Mouse (Mus musculus): ENCODE measurements at regions not wholly inside any gene's neighbourhood (a gene's known extent, or its start where the extent isn't known, plus 50 kb on each side); places are given as distances from the start of the nearest gene placed in this dataset.
"Not testable (repeated sequence)": the region's sequence is repeated elsewhere in the genome, so short reads cannot be mapped to it uniquely, and the experiment has no call there.

DNA sequence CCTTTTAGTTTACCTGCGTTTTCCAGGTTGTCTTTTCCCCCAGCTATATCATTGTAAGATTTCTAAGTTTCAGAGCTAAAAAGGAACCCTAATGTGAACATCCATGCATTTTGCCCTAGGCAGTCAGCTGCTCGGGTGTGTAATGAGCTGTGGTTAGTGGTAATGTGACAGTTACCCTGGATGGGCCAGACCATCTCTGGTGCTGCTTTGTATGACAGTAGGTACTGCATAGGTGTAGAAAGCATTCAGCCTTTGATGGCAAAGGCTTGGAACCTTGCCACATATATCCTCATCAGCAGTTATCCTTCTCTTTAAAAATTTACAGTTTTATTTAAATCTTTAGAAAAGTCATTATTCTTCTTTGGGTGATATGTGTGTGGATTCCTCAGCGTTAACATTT is 222.5 kb downstream of the Dact1 start:
- no peak for DNase-seq (ENCODE audit: low spot score in 2 of 2)

DNA sequence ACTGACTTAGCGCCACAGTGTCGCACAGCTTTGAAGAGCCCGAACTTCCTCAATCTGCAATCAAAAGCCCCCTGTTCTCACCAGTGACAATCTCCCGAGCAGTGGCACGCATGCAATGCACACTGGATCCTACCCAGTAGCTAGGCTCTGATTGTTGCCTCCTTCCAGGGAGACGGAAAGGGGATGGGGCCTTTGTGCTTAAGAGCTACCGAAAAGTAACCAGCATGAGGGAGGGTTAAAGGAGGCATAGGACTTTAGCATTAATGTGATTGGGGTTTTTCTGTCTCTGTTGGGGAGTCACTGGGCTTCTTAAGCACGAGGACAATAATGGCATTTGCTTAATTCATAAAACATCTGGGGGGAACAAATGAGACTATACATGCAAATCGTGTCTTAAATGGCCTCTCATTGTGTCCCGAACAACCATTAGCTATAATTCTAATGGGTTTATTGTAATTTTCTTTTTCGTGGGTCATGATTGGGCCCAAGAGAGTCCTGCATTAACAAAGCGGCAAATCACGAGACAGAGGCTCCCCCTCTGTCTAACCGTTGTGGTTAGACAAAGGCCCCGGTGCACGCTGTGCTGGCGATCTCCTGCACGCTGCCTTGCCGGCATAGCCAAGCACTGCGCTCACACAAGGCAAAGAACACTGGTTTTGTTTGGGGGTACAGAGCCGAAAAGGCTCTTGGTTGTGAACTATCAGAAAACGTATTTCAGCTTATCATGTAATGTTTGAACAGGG is 223.2 kb downstream of the Dact1 start:
- no peak for DNase-seq (ENCODE audit: low spot score in 2 of 2)

DNA sequence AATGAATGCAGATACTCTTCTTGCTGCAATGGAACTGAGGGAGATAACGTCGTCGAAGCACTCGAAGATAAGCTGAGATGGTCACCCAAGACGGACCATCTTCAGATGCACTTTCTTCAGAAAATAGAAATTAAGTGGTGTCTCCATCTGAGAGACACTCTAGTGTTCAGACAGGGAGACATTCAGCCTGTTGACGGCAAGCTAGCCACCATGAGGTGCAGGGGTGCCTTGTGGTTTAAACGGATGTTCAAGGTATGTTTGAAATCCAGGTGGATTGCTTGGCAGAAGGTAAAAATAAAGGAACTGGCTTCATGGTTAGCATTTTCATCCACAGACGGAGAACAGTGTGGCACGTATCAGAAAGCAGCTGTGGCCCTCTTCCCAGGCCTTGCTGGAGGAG is 224.0 kb downstream of the Dact1 start:
- no peak for DNase-seq (ENCODE audit: low spot score in 2 of 2)

DNA sequence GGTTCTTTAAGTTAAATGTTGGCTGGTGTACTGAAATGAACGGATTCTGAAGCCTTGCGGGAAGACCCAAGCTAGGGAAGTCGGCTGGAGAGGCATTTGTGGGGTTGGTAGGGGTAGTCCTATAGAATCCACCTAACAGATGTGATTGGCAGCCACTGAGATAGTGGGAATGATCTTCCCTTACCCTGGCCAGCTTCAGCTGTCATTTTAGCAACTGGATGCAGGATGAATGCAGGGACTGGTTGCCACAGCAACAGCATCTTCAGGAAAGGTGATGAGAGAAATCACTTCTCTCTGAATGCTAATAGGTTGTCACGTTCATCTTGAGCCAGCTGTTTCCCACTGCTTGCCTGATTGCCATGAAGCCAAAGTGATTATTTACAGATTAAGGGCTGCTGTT is 224.5 kb downstream of the Dact1 start:
- no peak for DNase-seq (ENCODE audit: low spot score in 2 of 2)

GRCm38 (mm10) chr12:71535251-71535650 is 225.6 kb downstream of the Dact1 start:
- DNase-seq (ENCODE audit: low spot score in 2 of 2), result no peak

DNA sequence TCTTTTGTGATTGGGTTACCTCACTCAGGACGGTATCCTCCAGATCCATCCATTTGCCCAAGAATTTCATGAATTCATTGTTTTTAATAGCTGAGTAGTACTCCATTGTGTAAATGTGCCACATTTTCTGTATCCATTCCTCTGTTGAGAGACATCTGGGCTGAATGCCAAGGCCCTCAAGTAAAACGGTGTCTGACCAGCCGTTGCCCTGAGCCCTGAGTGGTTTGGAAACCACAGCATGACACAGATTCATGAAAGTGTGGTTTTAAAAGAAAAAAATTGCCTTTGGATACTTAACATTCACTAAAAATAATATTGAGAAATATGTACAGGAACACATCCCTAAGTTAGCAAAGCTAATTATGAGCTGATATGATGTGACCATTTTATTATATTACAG is 226.1 kb downstream of the Dact1 start:
- DNase-seq (ENCODE audit: low spot score in 2 of 2), result not testable (repeated sequence)

GRCm38 (mm10) chr12:71538691-71539090 is 229.0 kb downstream of the Dact1 start:
- DNase-seq (ENCODE audit: low spot score in 2 of 2), result no peak

DNA sequence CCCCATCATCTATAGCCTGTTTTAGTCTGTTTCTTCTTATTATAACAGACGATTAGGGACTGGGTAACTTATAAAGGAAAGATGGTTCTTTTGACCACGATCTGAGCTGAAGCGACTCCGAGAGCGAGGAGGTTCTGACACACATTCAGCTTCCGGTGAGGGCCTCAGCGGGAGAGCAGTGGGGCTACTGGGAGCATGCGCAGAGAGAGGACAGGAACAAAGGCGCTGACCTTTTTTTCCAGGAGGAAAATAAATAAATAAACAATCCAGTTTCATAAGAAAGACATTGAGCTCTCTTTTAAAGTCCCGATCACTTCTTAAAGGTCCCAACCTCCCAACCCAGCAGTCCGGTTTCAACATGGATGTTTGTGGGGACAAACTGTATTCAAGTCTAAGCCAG is 230.6 kb downstream of the Dact1 start:
- no peak for DNase-seq (ENCODE audit: low spot score in 2 of 2)

DNA sequence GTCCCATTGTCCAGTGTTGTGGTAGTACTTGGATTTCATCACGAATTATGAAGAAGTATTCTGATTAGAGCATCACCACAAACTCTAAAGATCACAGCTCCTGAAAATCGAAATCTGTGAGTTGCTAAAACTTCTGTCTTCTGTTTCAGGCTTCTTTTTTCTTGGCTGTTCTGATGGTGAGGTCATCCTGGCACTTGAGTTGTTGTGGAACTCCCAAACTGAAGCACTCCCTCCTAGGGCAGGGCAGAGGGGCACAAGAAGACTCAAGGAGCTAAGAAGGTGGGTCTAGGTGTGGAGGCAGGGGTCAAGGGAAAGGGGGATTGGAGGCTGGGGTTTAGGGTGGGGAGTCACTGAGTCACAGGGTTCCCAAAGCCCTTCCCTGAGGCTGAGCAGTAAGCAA is 232.3 kb downstream of the Dact1 start:
- DNase-seq (ENCODE audit: low spot score in 2 of 2), result no peak

DNA sequence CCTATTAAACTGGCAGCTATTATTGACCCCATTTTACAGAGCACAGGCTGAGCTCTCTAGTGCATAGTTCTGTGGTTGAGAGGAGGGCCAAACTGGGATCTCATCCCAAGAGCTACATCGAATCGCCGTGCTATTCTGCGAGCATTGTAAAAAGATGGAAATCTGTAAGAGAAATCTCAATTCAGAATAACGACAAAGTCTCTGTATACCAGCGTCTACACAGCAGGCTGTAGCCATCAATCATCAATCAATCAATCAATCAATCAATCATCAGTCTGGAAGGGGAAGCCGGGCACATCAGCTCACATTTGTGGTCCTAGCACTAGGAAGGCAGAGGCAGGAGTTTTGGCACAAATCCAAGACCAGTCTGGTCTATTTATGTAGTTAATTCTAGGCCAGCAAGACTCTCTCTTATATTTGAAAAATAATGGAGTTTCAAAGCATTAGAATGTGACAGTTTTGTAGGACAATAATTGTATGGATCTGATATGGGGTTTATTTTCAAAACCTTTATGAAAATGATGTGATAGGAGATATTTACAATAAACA is 234.0 kb downstream of the Dact1 start:
- no peak for DNase-seq (ENCODE audit: low spot score in 2 of 2)

DNA sequence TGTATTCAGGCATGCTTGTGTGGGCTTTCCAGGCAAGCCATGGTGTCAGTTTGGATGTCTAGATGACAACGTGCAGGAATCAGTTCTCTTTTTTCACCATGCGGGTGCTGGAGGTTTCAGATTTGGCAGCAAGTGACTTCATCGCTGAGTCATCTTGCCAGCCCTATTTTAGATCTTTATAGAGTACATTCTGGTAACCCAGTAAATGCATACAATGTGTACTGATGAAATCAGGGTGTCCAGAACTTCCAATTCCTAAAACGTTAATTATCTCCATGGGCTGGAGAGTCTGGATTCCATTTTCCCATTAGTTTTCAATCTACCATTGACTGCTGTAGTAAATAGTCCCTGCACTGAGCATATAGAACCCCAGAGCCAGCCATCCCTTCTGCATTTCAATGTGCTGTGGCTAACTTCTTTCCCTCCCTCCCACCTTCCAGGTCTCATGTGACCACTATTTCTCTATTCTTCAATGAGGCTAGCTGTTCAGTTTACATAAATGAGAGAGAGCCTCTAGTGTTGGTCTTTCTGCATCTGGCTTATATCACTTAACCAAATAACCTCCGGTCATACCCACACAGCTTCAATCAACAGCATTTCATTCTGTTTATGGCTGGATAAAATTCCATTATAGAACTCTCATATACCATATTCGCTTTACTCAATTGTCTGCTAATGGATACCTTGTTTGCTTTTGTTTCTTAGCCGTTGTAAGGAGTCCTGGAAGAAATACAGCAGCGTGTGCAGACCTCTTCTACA is 234.9 kb downstream of the Dact1 start:
- DNase-seq (ENCODE audit: low spot score in 2 of 2), result peak; percentile 61 to 75

DNA sequence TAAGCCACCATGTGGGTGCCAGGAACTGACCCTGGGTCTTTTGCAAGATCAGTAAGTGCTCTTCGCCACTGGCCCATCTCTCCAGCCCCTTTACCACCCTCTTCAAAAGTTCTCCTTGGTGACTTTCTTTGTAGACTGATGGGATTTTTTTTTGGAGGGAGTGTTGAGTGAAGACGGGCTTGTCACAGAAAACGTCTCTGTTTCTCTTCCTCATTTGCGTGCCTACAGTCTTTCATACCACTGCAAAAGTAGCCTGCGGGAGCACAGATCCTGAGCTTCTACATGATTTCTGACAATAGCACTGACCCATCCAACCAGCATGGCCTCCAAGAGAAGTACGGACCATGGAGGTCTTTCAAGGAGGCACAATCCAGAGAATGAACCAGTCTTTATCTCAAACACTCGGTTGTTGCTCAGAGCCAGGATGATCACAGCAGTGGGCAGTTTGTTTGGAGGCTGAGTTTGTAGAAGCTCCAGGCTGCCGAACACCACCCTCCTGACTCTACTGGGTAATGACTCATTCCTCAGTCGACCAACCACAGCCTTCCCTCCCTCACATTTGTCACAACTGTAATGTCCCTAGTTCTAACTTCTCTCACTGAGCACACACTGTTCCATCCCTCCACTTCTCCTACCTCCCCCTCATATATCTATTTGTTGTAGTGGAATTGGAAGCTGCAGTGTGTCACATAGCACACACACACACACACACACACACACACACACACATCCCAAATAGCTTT is 237.0 kb downstream of the Dact1 start:
- no peak for DNase-seq (ENCODE audit: low spot score in 2 of 2)

DNA sequence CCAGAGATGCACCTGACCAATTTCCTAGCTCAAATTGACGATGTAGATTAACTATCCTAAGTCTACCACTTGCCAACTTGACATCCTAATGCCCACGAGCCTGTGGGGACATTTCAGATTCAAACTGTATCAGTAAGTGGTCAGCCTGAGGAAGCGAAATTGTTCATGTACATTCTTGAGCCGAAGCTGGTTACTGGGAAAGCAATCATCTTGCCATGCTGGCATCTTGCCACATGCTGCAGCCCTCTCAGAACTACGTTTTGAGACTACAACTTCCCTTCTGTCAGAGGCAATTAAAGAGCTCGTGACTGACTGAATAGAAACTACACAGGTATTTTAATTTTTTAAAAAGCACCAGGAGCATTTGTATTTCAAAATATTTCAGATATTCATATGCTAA is 239.7 kb downstream of the Dact1 start:
- no peak for DNase-seq (ENCODE audit: low spot score in 2 of 2)

DNA sequence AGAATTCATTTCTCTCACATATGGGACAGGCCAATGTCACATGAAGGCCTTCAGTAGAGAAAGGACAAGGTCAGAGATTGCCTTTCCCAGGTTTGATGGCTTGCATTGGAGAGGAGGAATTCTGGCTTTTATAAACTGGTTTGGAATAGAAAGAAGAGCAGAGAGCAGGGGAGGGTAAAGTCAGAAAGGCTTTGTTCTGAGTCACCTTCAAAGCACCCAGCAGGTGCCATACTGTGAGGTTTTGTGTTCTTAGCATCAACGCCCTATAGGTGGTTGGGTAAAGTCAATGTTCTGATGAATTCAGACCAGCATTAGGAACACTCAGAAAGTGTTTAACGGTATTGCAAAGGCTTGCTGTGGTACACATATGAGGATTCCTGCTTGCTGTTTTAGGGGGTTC is 244.5 kb downstream of the Dact1 start:
- DNase-seq (ENCODE audit: low spot score in 2 of 2), result no peak

GRCm38 (mm10) chr12:71561259-71561658 is 251.6 kb downstream of the Dact1 start:
- DNase-seq (ENCODE audit: low spot score in 2 of 2), result no peak

DNA sequence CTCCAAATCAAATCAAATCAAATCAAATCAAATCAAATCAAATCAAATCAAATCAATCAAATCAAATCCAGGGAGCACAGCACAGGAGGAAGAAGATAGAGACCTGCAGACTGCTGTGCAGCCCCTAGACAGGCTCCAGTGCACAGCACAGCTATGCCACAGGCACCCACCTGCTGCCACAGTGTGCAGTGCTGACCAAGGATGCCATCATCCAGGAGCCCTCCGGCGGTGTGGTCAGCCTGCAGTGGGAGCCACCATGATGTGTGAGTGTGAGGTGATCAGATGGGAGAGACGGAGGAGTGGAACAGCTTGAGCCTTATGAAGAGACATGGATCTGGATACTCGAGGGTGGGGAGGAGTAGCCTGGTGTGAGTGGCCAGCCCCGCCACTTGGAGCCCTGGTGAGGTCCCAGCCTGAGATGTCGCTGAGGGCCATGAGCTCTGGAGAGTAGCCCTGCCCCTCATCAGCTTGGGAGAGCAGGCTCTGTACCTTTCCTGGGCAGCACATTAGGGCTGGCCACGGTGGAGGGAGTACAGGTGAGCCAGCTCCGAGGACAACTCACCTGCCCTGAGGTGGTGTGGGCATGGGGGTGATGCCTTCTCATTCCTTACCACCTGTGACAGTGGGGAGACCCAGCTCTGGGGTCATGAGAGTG is 252.4 kb downstream of the Dact1 start:
- no peak for DNase-seq (ENCODE audit: low spot score in 2 of 2)

DNA sequence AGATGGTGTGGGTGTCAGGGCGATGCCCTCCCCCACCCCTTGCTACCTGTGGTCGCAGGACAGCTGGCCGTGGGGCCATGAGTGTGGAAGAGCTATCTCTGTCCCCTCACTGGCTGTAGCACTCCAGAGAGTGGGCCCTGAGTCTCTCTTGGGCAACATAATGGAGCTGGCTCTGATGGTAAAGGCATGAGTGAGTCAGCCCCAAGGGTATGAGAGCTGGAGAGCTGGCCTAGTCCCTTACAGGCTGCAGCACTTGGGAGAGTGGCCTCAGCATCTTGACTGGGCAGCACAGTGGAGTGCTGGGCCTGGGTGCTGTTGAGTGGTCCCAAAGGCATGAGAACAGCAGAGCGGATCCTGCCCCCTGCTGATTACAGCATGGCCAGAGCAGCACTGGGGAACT is 253.5 kb downstream of the Dact1 start:
- DNase-seq (ENCODE audit: low spot score in 2 of 2), result no peak

DNA sequence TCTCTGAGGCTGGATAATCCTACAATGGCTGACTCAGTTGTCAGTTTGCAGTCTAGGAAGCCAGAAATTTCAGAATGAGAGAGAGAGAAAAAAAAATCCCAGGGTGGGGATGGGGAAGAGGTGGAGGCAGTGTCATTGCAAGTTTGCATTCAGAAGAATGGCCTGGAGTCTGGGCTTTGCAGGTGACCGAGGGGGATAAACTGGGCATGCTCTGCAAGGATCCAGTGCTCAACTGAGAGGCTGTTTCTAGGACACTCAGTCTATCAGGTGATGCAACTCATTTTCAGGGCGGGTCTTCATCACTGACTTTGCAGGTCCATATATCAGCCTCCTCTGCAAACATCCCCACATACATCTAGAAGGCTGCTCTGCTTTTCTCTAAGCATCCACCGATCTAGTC is 256.7 kb downstream of the Dact1 start:
- DNase-seq (ENCODE audit: low spot score in 2 of 2), result no peak

GRCm38 (mm10) chr12:71568251-71568650 is 258.6 kb downstream of the Dact1 start:
- no peak for DNase-seq (ENCODE audit: low spot score in 2 of 2)

DNA sequence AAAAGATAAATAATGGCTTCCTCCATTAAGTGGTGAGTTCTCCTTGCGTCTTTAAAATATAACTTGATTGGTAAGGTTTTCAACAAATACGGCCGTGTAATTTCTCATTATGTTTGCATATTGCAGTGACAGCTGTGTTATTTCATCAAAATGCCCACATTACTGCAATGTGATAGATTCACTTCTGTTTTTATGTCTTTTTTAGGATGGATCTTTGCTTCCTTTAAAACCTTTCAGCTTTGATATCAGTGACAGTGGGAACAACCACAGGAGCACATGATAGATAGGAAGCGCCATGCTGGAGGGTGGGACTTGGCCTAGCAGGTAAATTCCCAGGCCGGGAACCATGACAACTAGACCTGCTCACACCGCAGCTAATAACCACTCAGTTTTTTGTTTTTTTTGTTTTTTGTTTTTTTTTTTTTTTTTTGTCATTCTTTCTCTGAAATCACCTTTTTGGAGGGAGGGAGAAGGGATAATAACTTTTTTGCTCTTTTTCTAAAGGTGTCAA is 259.3 kb downstream of the Dact1 start:
- no peak for DNase-seq (ENCODE audit: low spot score in 2 of 2)

GRCm38 (mm10) chr12:71569662-71570061 is 260.0 kb downstream of the Dact1 start:
- no peak for DNase-seq (ENCODE audit: low spot score in 2 of 2)

GRCm38 (mm10) chr12:71570116-71570515 is 260.4 kb downstream of the Dact1 start:
- DNase-seq (ENCODE audit: low spot score in 2 of 2), result no peak

All from frontal cortex, postnatal 36 days (tissue).